Mouse (Mus musculus): ENCODE data around the gene Uhrf1.

Gene Uhrf1

DNA sequence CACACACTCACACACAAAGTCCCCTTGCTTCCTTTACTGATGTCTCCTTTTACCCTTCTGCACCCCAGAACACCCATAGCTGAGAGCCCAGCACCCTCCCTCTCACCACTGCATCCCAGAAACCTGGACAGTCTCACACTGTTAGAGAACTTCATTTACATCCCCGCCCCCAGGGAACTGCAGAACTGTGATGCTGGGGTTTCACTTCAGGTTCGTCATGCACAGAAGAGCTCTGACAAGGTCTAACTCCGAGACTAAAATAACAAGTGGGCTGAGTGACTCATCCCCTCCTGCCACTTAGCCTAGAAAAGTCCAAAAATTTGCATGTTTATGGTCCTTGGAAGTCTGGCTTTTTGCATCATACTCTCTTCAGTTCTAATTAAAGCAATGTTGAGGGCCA lies 36.9 kb upstream of the Uhrf1 start:
- POLR2A ChIA-PET: interaction anchor here (0.6 to 64.8 kb wide), 29 partner anchors 9 to 344 kb away, joined by 3 to 2494 read pairs (median 4); partner anchors contain the start of genes Ticam1 (in 3 of the 4), Arrdc5 (in 2 of the 4), Fem1a (in 2 of the 4) and Plin3 (in 2 of the 4)
- CTCF ChIA-PET: interaction anchor here in 3 of 4 experiments (0.6 to 2.0 kb wide), 7 partner anchors 11 to 287 kb away, joined by 3 to 5 read pairs (median 4); partner anchors contain the start of gene Ticam1 (in 1 of the 3)

DNA sequence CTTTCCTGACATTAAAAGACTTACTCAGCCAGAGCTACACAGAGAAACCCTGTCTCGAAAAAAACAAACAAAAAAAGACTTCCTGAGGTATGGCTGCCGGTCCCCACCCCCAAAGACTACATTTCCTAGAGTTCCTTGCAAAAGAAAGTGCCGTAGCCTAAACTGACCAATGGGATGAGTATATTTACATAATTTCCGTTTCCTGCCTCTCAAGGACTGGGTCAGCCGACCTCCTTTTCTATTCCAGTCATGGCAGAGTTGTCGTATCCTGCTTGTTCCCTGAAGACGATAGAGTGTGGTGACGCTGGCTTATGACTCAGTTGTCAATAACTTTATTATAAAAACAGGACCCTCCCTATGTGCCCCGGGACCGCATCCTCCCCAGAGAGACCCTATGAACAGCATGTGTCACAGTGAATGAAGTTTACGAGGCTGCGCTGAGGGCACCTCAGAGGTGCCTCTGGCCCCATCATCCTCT lies 33.9 kb upstream of the Uhrf1 start:
- POLR2A ChIA-PET: interaction anchor here in 2 of 4 experiments (1.2 to 64.8 kb wide), 7 partner anchors 10 to 56 kb away, joined by 3 to 2494 read pairs (median 6); partner anchors contain the start of genes Kdm4b (in 2 of the 2), Arrdc5 (in 1 of the 2), Plin3 (in 1 of the 2) and Ticam1 (in 1 of the 2)
- CTCF ChIA-PET: no interaction called here

DNA sequence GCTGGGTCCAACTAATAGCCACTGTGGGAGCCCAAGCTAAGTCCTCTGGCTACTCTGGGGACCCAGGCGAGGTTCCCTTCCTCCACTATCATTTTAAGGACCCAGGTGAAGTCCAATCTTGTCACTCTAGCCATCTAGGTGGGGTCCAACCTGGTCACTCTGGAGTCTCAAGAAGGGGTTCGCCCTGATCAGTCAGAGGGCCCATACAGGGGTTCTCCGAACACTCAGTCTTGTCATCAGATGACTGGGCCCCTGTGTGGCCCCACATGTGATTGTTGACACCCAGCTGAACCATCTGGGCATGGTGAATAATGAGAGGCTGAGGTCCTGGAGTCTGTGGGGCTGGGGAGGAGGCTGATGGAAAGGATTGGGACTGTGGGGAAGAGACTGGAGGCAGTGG lies 33.4 kb upstream of the Uhrf1 start:
- ChIA-PET POLR2A (interaction anchor here in 3 of 4 experiments (1.1 to 64.8 kb wide), 10 partner anchors 7 to 55 kb away, joined by 3 to 2494 read pairs (median 6); partner anchors contain the start of genes Kdm4b (in 2 of the 3), Arrdc5 (in 1 of the 3), Plin3 (in 1 of the 3) and Ticam1 (in 1 of the 3)), CTCF (interaction anchor here in 1 of 4 experiments (0.5 kb wide), 1 partner anchor 280 kb away, joined by 4 read pairs; no protein-coding TSS in a partner anchor)

DNA sequence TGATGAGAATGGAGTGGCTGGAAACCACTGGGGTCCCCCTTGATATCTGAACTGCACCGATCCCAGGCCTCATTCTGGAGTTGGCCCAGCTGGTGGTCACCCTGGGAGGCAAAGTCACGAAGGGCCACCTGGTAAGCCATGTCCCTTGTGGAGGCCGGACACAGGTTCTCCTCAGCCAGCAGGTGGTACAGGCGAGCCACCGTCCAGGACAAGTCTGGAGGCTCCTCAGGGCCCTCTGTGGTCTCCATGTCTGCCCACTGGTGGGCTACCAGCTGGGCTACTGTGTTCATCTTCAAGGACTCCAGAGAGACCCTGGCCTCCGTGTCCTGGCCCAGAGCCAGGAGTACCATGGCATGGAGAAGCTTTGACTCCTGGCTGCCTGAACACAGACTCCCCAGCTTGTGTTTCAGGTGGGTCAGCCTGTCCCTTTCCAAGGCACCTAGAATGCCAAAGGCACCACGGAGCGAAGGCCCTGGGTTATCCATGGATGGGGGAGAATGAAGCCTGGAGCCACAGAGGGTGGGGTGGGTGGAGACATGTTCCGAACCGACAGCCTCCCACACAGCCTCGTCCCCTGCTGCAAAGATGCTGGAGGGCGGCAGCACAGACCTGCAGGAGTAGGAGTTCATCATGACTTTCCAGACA lies 31.4 kb upstream of the Uhrf1 start:
- POLR2A ChIA-PET: interaction anchor here in 3 of 4 experiments (0.6 to 64.8 kb wide), 7 partner anchors 10 to 193 kb away, joined by 3 to 2494 read pairs (median 5); partner anchors contain the start of genes Arrdc5 (in 1 of the 3), Kdm4b (in 1 of the 3), Plin3 (in 1 of the 3) and Ticam1 (in 1 of the 3)
- CTCF ChIA-PET: no interaction called here

DNA sequence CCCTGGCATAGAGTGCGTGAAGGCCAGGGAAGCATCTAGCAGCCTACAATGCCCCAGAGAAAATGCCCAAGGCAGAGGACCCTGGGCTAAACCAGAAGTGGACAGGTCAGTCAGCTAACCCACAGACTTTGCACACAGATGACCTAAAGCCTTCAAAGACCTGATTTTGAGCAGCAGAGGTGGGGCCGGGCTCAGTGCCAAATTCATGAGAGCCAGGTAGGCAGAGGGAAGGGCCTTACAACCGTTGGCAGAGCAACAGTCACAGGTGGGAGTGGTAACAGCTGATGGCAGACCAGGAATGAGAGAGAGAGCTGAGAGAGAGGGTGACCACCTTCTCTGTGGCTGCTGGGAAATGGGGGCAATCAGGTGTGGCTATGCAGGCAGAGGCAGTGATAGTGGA lies 30.5 kb upstream of the Uhrf1 start:
- ChIA-PET POLR2A (interaction anchor here in 3 of 4 experiments (0.7 to 64.8 kb wide), 5 partner anchors 15 to 194 kb away, joined by 3 to 2494 read pairs (median 3); partner anchors contain the start of genes Arrdc5 (in 1 of the 3), Kdm4b (in 1 of the 3), Plin3 (in 1 of the 3) and Ticam1 (in 1 of the 3)), CTCF (no interaction called here)

DNA sequence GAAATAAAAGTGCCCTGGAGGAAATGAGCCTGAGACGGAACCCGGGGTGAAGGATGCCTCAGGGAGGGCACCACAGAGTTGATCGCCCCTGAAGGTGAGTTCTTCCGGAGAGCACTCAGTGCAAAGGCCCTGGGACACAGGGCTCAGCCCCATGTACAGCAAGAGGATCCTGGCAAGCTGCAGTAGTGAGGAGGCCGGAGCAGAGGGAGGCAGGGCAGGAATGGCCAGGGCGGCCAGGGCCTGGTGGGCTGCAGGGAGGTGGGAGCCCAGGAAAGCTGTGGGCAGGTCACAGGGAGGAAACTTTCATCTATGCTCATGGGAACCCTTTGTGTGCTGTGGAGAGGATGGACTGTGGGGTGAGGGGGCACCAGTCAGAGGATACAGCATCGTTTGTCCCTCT lies 29.6 kb upstream of the Uhrf1 start:
- POLR2A ChIA-PET: interaction anchor here in 2 of 4 experiments (1.4 to 64.8 kb wide), 2 partner anchors 14 to 28 kb away, joined by 3 to 2494 read pairs; partner anchors contain the start of genes Arrdc5 (in 1 of the 2), Kdm4b (in 1 of the 2), Plin3 (in 1 of the 2) and Ticam1 (in 1 of the 2)
- CTCF ChIA-PET: no interaction called here

DNA sequence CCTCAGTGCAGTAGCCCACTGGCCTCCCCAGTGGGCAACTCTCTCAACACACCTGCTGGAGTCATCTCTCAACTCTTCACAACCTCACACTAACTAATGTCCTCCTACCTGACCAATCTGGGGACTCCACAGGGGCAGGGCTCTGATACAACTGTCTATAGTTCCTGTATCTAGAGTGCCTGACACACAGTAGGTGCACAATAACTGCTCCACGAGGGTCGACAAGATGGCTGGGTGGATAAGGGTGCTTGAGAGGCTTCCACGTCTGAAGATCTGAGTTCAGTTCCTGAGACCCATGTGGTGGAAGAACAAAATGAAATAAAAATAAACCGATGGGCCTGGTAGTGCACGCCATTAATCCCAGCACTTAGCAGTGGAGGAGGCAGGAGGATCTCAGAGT lies 29.1 kb upstream of the Uhrf1 start:
- CTCF ChIA-PET: no interaction called here
- POLR2A ChIA-PET: interaction anchor here (0.6 to 64.8 kb wide), 8 partner anchors 10 to 174 kb away, joined by 3 to 2494 read pairs (median 3); partner anchors contain the start of genes Plin3 (in 2 of the 4), Arrdc5 (in 1 of the 4), Fem1a (in 1 of the 4) and Kdm4b (in 1 of the 4)

DNA sequence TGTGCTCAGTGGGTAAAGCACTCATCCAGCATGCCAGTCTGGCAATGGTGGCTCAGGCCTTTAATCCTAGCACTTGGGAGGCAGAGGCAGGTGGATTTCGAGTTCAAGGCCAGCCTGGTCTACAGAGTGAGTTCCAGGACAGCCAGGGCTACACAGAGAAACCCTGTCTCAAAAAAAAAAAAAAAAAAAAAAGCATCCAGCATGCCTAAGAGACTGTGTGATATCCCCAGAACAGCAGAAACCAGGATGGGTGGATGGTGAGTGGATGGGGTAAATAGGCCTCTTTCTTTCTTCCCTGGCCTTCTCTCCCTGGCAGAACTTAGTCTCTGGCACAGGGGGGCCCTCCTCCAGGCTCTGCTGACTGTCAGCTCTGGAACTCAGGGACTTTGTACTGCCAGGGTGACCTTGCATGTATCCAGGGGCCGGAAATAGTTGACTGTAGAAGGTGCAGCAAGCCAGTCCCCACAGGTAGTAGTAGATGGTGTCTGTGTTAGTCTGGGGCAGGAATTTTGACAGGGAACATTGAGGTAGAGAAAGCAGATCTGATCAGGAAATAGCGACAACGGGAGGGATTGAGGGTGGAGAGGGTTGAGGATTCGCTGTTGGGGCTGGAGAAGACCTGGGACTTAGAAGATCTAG lies 27.2 kb upstream of the Uhrf1 start:
- ChIA-PET CTCF (interaction anchor here in 3 of 4 experiments (0.6 to 1.5 kb wide), 16 partner anchors 12 to 443 kb away, joined by 3 to 10 read pairs (median 6); no protein-coding TSS in a partner anchor), POLR2A (interaction anchor here in 3 of 4 experiments (0.6 to 64.8 kb wide), 38 partner anchors 9 to 397 kb away, joined by 3 to 2494 read pairs (median 5); partner anchors contain the start of genes Kdm4b (in 2 of the 3), Plin3 (in 2 of the 3), Ranbp3 (in 2 of the 3) and Arrdc5 (in 1 of the 3))

DNA sequence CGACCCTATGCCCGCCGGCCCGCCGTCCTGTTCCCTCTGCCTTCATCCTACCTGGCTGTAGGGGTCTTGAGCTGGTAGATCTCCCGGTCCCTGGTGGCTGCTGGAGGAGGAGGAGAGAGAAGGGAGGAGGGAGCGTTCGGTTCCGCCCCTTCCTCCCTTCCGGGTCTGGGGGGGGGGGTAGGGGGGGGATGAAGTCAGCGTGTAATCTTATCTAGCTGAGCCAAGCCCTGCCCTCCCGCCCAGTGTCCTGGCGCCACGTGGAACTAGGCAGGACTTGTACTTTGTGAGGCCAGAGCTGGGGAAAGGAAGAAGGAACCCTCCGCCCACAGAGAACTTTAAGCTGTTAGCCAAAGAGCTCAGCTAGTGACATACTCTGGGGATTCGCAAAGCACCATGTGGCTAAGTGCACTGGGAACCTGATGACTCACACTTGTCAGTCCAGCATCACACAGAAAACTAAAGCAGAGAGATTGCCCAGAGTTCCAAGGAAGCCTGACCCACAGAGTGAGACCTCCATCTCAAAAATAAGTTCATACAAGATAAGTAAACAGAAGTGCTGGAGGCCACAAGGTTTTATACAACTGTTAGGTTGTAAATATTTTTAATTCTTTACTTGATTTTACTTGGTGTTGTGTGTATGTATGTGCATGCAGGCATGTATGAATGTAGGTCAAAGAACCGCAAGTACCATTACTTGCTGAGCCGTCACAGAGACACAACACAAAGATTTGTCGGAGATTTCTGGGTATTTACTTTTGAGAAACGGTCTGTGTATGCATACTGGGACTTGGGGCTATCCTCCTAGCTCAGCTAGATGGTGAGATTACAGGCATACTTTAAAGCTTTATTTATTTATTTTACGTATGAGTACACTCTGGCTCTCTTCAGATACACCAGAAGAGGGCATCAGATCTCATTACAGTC lies 26.2 kb upstream of the Uhrf1 start, which contains the start of gene Ticam1:
TSS of gene Ticam1 (minus strand) at position 144 of the 924 bp plus-strand sequence.
- CTCF ChIA-PET: interaction anchor here (0.5 to 1.5 kb wide), 30 partner anchors 10 to 442 kb away, joined by 3 to 9 read pairs (median 4); partner anchors contain the start of gene Ebi3 (in 1 of the 4)
- POLR2A ChIA-PET: interaction anchor here (0.6 to 64.8 kb wide), 53 partner anchors 8 to 556 kb away, joined by 3 to 2494 read pairs (median 5); partner anchors contain the start of genes Kdm4b (in 3 of the 4), Arrdc5 (in 2 of the 4), Plin3 (in 2 of the 4) and Ranbp3 (in 2 of the 4)

DNA sequence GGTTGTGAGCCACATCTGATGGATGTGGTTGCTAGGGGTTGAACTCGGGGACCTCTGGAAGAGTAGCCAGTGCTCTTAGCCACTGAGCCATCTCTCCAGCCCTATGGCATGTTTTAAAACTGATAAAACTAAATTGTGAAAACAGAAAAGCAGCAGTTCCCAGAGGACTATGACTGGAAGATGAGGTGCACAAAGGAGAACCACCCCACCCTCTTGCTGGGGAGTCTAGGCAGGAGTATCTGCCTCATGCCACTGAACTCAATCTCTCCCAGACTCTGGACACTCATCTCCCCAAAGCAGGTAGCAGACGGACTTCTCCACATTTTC lies 25.6 kb upstream of the Uhrf1 start:
- POLR2A ChIA-PET: interaction anchor here (0.7 to 64.8 kb wide), 17 partner anchors 7 to 556 kb away, joined by 3 to 2494 read pairs (median 5); partner anchors contain the start of genes Arrdc5 (in 2 of the 4), Kdm4b (in 2 of the 4), Plin3 (in 2 of the 4) and Fem1a (in 1 of the 4)

DNA sequence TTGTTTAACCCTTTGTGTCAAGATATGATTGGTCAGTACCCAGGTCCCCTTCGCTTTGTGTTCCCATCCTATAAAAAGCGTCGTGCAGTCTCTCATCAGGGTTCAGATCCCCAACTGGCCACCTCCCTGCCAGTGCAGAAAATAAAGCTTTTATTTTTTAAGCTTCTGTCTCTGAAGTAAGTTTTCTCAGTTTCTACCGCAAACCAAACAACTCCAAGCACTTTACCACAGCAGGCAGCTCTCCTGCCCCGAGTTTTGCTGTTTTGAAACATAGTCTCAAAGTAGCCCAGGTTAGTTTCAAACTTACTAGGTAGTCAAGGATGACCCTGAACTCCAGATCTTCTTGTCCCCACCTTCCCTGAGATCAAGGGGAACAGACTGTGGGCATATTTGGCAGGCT lies 24.8 kb upstream of the Uhrf1 start:
- CTCF ChIA-PET: interaction anchor here in 1 of 4 experiments (0.7 to 2.0 kb wide), 4 partner anchors 14 to 141 kb away, joined by 3 to 9 read pairs (median 4); no protein-coding TSS in a partner anchor
- POLR2A ChIA-PET: interaction anchor here in 3 of 4 experiments (0.6 to 64.8 kb wide), 11 partner anchors 6 to 199 kb away, joined by 3 to 2494 read pairs (median 4); partner anchors contain the start of genes Kdm4b (in 3 of the 3), Arrdc5 (in 2 of the 3), Plin3 (in 2 of the 3) and Uhrf1 (in 2 of the 3)

More for the DNA sequence above, 25.6 kb upstream of the Uhrf1 start:
- CTCF ChIA-PET: interaction anchor here in 2 of 4 experiments (1.0 to 1.5 kb wide), 5 partner anchors 55 to 269 kb away, joined by 3 to 7 read pairs (median 4); no protein-coding TSS in a partner anchor

DNA sequence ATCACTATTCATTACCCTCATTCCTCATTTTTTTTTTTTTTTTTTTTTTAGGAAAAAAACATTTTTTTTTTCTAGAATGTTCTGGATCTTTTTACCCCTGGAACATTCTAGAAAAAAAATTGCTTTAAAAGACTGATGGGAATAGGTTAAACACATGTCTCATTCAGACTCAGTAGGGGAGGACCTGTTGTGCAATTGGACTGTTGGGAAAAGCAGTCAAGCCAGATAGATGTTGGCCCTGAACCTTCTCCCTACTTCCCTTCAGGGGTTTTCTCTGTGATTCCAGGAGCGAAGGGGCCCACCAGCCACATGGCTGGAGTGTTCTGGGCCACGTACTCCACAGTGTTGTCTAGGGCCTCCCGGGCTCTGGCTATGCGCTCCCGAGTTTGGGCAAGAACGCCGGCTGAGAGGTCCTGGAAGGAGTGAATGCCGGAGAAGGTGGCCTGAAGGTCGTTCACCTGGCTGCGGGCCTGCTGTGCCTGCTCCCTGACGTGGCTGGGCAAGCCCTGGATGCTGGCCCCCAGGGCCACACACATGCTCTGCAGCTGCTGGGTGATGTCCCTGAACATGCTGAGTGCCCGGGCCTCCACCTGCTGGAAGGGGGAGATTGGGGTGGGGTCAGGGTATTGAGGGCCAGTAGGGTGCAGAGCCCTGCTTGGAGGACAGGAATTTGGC lies 23.5 kb upstream of the Uhrf1 start:
- POLR2A ChIA-PET: interaction anchor here in 3 of 4 experiments (0.6 to 64.8 kb wide), 10 partner anchors 5 to 457 kb away, joined by 3 to 2494 read pairs (median 10); partner anchors contain the start of genes Arrdc5 (in 2 of the 3), Kdm4b (in 2 of the 3), Plin3 (in 2 of the 3) and Uhrf1 (in 2 of the 3)
- CTCF ChIA-PET: interaction anchor here in 2 of 4 experiments (0.7 to 2.0 kb wide), 3 partner anchors 15 to 191 kb away, joined by 3 to 9 read pairs (median 3); no protein-coding TSS in a partner anchor

DNA sequence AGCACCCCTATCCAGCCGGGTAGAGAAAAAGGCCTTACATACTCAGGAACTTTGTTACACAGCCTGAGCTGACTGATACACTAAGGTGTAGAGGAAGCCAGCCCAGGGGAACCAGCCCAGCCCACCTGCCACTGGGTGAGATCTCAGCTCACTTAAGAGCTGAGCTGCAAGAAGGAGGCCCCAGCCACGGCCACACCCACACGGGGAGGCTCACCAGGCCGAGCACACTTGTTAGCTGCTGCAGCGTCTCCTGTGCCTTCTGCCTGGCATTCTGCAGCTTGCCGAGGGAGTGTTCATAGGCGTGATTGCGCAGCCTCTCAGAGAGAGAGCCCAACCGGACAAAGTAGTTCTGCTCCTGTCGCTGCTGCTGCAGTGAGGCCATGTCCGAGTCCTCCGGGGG lies 21.9 kb upstream of the Uhrf1 start:
- ChIA-PET CTCF (interaction anchor here (0.8 to 2.2 kb wide), 7 partner anchors 9 to 52 kb away, joined by 3 to 11 read pairs (median 3); no protein-coding TSS in a partner anchor), POLR2A (interaction anchor here in 3 of 4 experiments (0.5 to 64.8 kb wide), 11 partner anchors 3 to 383 kb away, joined by 3 to 2494 read pairs (median 11); partner anchors contain the start of genes Arrdc5 (in 2 of the 3), Kdm4b (in 2 of the 3), Plin3 (in 2 of the 3) and Uhrf1 (in 2 of the 3))

DNA sequence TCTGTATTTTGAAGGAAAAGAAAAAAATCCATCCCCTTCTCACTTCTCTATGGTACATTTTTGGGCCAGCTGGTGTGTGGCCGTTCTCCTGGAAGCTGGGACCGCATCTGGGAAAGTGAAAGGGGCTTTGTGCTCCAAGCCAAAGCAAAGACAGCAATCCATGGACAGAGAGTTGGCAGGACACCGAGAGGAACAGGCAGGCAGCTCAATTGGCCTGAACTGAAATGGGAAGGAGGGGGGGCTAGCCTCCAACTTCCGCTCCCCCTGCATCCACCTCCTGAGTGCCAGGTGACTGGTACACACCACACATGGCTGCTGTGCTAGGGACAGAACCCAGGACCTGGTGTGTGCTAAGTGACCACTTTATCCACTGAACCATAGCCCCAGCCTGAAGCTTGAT lies 20.3 kb upstream of the Uhrf1 start:
- POLR2A ChIA-PET: interaction anchor here in 3 of 4 experiments (0.8 to 64.8 kb wide), 9 partner anchors 2 to 246 kb away, joined by 3 to 2494 read pairs (median 12); partner anchors contain the start of genes Kdm4b (in 3 of the 3), Arrdc5 (in 2 of the 3), Plin3 (in 2 of the 3) and Uhrf1 (in 2 of the 3)
- CTCF ChIA-PET: interaction anchor here in 3 of 4 experiments (0.5 to 1.5 kb wide), 4 partner anchors 18 to 50 kb away, joined by 3 to 4 read pairs (median 3); no protein-coding TSS in a partner anchor

DNA sequence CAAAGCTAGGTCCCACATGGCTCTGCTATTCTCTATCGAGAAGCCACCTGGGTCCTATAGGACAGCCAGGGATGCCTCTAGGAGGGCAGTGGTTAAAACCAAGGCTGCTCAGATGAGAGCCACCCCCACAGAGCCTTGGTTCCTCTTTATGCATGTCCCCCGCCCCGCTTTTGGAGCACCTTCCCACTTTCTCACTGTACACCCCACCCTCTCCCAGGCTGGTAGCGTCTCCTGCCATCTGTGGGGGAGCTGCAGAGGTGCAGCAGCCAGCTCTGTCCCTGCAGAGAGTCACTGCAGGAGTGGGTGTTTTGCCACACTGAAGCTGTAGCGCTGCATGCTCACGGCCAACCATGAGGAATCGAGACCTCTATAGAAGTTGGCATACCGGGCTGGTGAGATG lies 19.8 kb upstream of the Uhrf1 start:
- ChIA-PET POLR2A (interaction anchor here (0.6 to 64.8 kb wide), 10 partner anchors 1 to 391 kb away, joined by 3 to 2494 read pairs (median 8); partner anchors contain the start of genes Kdm4b (in 3 of the 4), Arrdc5 (in 2 of the 4), Plin3 (in 2 of the 4) and Uhrf1 (in 2 of the 4)), CTCF (interaction anchor here in 3 of 4 experiments (0.7 to 1.5 kb wide), 4 partner anchors 19 kb away, joined by 3 to 4 read pairs (median 3); no protein-coding TSS in a partner anchor)
